Mouse (Mus musculus): Measurements from ENCODE around the gene Pde5a. TPM values are rescaled to one million over a fixed set of nuclear protein-coding genes. Genes with fewer than 3 reads are reported as not detected.

Pde5a gene
- total RNA-seq, 2 experiments from 2014 or later: 19.8 to 23.8 TPM

GRCm38 (mm10) chr3:122763240-122763761 lies 34.6 kb downstream of the Pde5a start:
- DNase-seq (ENCODE audit: low spot score in 2 of 2): no peak

DNA sequence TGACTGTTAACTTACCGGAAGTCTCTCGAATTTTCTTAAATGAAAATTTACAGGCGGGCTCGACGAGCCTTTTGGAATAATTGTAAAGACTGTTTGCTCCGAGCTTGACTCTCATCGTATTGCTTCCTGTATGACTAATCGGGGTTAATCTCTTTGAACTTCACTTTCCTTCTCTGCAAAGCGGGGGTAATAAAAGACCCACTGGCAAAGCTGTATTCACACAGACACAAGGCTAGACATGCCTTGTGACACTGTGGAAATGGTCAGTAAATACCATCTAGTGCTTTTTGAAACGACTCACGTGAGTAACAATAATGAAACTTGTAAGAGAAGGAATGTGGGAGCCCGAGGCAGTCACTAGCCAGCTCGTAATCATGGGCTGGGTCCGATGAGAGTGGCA lies 35.0 kb downstream of the Pde5a start:
- no peak for DNase-seq (ENCODE audit: low spot score in 2 of 2)

DNA sequence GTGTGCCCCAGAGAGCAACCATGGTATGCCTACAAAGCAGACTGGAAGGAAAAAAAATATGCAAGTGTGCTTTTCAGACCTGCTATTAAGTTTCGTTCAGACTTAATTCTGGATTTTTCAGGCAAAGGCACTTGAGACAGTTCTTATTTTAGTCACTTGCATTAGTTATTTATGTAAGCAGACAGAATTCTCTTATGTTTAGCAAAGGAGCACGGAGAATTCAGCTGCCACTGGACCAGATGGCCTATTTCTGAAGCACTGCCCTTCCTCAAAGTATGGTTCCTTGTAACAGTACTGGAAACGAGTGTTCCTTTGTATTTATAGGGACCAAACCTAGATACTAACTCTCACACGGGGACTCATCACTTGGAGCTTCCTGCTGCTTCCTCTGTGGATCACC lies 38.2 kb downstream of the Pde5a start:
- DNase-seq (ENCODE audit: low spot score in 2 of 2): no peak

DNA sequence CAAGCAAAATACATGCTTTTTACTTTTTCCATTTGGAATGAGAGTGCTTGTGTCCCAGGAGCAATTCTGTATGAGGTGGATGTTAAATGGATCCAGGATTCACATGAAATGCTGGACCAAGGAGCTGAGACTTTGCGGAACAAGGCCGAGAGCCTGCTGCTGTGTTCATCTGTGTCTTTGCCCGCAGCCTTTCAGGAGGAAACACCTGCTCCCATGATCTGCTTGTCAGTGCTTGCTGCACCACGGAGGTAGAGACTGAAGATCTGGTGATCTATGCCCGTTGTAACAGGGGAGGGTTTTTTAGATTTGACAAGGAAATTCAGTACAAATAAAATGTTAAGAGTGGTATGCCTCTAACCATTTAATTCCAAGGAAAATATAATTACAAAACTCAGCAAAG lies 39.1 kb downstream of the Pde5a start:
- no peak for DNase-seq (ENCODE audit: low spot score in 2 of 2)

GRCm38 (mm10) chr3:122781417-122781816 lies 52.7 kb downstream of the Pde5a start:
- no peak for DNase-seq (ENCODE audit: low spot score in 2 of 2)

- no peak for DNase-seq (ENCODE audit: low spot score in 2 of 2)
These were observed 55.5 kb downstream of the Pde5a start for GRCm38 (mm10) chr3:122784245-122784644.

DNA sequence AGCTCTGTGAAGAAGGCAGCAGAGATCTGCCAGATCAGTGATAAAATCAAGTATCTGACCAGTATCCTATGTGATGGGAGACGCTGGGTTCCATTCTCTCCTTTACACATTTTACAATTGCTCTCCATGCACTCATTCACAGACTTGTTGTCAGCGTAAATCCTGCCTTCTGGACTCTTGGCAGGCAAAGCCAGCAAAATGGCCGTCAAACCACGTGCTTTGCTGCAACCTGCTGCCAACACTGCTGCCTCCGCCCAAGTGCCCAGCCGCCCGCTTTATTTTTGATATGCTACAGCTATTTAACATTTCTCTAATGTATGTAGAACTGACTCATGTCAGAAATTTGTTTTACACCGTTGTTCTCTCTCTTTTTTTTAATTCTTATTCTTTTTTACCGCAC lies 59.6 kb downstream of the Pde5a start:
- DNase-seq (ENCODE audit: low spot score in 2 of 2): peak; percentile 59 to 79

DNA sequence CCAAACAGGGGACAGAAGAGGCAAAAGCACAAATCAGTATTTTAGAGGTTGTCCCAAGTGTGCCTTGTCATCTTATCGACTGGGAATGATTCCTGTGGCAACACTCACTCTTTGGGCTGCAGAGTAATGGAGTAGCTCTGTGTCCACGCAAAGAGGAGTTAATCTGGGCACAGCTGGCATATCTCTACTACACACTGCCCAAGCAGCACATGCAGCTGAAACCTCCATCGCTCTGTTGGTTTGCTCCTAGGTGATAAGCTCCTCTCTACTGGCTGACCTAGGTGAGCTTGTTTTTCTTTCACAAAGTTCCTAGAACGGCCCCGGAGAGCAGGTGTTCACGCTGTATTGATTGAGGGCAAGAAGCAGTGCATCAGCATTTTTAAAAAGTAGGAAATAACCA lies 60.8 kb downstream of the Pde5a start:
- DNase-seq (ENCODE audit: low spot score in 2 of 2): no peak

DNA sequence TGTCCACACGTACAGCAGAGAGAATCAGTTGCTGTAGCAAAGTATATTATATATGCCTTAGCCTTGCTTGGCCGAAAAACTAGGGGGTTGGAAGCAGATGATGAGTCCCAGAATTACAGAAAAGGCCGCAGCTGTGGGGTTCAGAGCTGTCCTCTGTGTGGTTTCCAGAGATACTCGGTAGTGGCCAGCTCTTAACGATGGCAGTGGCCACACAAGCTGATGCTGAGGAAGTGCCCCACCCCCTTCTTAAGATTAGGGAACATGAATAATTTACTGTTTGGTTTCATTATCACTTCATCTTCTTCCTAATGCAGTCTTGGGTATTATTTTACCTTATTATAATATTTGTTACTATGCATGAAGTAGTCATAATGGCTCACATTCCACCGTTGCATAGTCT lies 71.3 kb downstream of the Pde5a start:
- no peak for DNase-seq (ENCODE audit: low spot score in 2 of 2)

DNA sequence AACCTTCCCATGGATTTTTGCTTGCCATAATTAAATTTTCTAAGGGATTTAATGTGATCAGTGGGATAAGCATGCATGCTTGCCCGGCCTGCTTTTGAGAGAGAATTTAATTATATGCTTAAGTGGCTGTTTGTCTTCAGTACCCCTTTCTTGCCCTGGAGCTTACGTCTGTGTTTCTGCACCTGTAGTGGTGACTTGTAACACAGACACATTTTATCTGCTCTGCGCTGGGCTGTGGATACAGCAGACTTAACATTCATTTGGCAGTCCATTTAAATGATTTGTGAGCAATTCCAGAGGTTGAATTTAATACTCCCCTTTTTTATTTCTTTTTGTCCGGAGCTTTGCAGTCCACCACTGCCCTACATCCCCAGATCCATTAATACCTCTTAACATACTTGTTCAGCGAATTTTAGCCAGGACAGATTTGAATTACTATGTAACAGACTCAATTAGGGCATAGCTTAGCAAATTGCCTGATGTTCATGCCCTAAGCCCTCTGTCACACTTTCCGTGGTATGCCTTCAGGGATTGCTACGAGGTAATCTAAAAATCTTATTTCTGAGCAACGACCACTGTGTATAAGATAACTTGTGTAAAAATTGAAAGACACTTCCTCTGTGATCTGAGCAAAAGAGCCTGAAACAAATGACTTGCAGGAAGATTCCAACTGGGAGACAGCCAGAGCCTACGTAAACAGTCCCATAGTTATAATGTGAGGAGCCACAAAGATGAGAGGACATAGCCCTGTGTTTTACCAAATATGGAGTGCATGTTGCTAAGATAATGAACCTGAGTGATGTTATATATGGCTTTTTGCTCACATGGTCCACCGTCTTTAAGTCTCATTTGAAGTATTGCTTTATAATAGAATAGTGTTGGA lies 72.0 kb downstream of the Pde5a start:
- no peak for DNase-seq (ENCODE audit: low spot score in 2 of 2)

DNA sequence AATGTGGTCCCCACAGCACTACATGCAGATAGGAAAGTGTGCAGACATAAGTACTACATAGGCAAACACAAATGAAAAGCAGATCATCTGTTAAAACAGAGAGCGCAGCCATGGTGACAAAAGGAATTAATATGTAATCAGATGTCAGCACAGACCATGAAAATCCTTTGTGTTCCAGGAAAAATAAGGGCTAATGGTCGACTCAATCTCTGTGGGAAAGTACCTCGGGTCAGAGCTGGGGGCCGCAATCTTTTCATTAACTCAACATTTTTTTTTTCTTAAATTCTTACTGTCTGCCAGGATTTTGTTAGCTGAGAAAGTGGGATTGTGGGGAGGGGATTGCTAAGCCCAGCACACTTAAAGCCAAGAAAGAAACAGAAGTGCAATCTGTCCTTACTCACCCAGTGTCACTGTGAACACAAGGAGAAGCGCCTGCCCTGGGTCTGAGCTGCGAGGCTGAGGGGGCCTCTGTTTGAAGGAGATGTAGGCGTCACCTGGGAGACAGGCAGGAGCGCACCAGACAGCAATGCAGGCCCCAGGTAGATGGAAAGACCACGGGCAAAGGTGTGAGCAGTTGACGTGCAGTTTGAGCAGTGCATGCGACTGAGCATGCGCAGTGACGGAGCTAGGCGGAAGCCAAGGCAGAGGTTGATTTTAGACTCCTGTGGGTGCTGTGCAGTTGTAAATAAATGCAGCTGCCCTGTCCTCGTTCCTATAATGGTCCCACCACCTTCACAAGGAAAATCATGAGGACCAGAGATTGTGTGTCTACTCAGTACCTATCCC lies 72.9 kb downstream of the Pde5a start:
- no peak for DNase-seq (ENCODE audit: low spot score in 2 of 2)

GRCm38 (mm10) chr3:122807313-122807712 lies 78.6 kb downstream of the Pde5a start:
- DNase-seq (ENCODE audit: low spot score in 2 of 2): no peak

DNA sequence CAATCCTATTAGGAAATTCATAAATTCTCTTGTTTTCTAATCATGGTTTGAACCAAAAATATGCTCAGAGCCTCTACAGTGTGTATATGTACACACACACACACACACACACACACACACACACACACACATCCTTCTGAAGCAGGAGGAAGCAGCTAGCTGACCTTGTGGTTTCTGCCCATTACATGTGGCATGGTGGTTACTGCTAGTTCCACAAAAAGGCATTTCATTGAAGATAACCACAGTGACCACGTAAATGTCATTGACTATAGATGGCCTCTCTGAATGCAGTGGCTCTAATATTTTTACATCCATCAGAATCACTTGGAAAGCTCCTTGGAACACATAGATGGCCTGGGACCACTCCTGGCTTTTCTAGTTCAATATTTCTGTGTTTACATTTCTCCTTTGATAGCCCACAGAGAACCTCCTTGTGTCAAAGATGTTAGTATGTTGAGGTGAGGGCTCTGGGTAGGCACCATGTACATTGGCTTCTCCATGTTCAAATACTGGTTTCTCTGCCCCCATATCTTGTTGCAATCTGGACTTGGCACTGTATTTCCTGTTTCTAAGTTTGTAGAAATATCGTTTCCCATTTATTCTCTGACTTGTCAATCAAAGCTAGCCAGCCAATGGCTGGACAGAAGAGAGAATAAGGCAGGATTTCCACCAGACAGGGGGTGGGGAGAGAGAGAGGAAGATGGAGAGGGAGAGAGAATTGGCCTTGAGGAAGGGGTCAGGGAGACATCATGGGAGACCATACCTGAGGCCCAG lies 81.5 kb downstream of the Pde5a start:
- DNase-seq (ENCODE audit: low spot score in 2 of 2): no peak

- DNase-seq (ENCODE audit: low spot score in 2 of 2): no peak
These were observed 82.2 kb downstream of the Pde5a start for GRCm38 (mm10) chr3:122810986-122811385.

- peak; percentile 26 to 38 for DNase-seq (ENCODE audit: low spot score in 2 of 2)
These were observed 85.8 kb downstream of the Pde5a start for GRCm38 (mm10) chr3:122814531-122814930.

DNA sequence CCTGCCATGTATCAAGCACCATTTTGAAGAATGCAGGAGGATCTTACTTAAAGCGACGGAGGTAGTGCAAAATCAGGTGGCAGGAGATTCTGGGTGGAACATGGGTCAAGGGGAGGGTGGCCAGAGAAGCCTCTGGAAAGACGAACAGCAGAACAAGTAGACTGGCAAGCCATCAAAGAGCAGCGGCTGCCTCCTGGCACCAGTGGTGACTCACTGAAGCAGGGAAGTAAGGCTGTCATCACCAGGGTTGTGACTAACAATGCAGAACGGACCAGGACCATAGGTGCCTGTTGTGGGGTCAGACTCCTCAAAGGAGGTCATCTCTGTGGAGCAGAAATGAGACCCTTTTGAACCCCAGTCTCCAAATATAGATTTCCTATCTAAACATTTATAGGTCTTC lies 89.5 kb downstream of the Pde5a start:
- DNase-seq (ENCODE audit: low spot score in 2 of 2): no peak

DNA sequence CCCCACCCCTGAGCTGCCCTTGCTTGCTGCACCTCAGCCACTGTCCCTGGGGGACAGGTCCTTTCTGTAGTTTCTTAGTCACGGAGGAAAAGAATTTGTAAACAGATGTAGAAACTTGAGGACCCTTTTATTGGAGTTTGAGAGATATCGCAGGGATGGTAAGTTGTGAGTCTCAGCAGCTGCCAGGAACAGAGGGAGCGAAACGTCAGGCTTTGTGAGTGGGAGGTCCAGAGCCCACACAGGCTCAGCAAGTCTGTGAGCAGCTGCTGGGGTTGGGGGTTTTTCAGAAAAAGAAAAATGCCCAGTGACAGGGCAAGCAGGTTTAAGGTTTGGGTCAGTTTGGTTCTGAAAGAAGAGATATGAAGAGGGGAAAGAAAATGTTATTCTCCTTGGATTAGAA lies 92.0 kb downstream of the Pde5a start:
- DNase-seq (ENCODE audit: low spot score in 2 of 2): no peak

DNA sequence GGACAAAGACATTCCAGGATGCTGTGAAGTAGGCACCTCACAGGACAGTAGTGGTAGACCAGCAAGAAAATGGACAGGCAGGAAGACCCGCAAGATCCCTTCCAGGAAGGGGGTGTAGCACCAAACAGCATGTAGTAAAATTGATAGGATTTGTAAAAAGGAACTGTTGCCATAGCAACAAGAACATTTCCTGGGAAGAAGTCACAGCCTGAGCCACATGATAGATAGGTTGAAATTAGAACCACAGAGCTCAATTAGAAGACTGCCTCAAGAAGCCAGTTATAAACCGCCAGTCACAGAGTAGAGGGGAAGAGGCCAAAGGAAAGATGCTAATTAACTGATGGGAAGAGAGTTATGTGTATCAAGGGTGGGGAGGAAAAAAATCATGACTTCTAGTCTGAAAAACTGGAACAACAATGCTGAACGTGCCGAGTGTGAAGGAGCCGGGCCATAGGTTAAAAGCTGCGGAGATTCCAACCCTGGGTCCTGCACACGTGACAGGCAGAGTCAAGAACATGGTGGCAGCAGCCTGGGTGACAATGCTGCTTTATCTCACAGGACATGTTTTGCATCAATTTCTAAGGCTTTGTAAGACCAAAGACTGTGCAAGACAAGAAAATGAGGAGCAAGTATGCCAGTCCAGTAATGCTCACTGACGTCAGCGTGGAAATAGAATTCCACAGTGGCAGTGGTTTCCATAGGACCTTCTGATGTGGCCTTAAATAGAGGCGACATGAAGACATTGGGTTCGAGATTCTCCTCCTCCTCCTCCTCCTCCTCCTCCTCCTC lies 99.7 kb downstream of the Pde5a start:
- DNase-seq (ENCODE audit: low spot score in 2 of 2): no peak

GRCm38 (mm10) chr3:122834519-122834918 lies 105.8 kb downstream of the Pde5a start:
- no peak for DNase-seq (ENCODE audit: low spot score in 2 of 2)

GRCm38 (mm10) chr3:122835097-122835850 lies 106.5 kb downstream of the Pde5a start:
- no peak for DNase-seq (ENCODE audit: low spot score in 2 of 2)
